Mouse (Mus musculus): Measurements from ENCODE around the gene Drg1. TPM values are rescaled to one million over a fixed set of nuclear protein-coding genes. Genes with fewer than 3 reads are reported as not detected.

Drg1 gene
- polyA plus RNA-seq, 1 experiment = 36.9 TPM

DNA sequence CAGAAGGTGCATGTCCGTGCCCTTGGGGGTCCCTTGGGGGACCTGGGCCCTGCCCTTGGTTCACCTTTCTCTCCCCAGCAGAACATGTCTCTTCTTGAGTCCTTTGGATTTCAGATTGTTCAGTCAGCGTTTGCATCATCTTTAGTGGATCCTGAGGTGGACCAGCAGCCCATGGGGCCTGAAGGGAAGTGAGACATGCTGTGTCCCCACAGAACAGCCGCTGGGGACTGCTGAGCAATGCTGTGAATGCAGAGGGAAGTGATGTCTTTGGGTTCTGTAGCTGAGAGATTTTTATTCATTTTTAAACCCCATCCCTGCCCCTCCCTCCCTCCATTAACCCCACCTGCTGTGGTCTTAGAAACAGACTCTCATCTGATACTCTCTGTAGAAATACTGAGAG lies 41.7 kb upstream of the Drg1 start:
- Histone ChIP-seq H3K4me1 (replicated peaks; ENCODE audit: control insufficient read depth, insufficient read depth, low read length) (peaks cover 39% of the 10 kb centered on the region), H3K36me3 (ENCODE audit: control insufficient read depth, insufficient read depth, low read length) (peaks cover 64% of the 10 kb centered on the region), H3K4me3 (ENCODE audit: control insufficient read depth, insufficient read depth, low read length) (no peak overlapping the region), H3K27ac (ENCODE audit: control insufficient read depth, insufficient read depth, low read length) (peak overlapping the region; percentile 6; the same call in 1 of the 2 replicates), H3K27me3 (ENCODE audit: control insufficient read depth, insufficient read depth, low read length) (no peaks in the 10 kb centered on the region)
- TF ChIP-seq POLR2A (IDR thresholded peaks at IDR 0.05; ENCODE audit: control insufficient read depth, extremely low read depth, insufficient read depth, low read length, poor library complexity) (no peak), CTCF (IDR thresholded peaks at IDR 0.05; ENCODE audit: borderline replicate concordance, control insufficient read depth, extremely low read depth, insufficient read depth, low read length, poor library complexity) (no peak)
- WGBS = 80% methylated on average over 3 of the region's 3 CpGs
- DNase-seq = no peak

DNA sequence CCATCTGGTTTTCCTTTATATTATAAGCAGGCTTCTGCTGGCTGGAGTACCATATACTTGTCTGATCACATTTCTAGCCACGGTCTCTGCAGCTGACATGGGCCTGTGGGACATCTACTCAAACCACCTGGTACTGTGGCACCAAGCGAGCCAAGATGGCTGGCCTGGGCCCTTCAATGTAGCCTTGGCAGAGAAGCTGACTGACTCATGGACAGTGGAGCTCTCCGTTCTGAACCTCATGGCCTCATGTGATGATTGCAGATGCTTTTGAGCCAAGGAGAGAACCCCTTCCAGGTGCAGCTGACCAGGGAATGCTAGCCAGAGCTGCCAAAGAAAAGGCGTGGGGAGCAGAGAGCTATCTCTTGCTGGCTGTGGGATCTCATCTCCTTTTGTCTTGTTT lies 39.6 kb upstream of the Drg1 start:
- H3K4me1 ChIP-seq (replicated peaks; ENCODE audit: control insufficient read depth, insufficient read depth, low read length) = peaks cover 35% of the 10 kb centered on the region
- WGBS = 85% methylated on average over 4 of the region's 4 CpGs
- no peaks in the 10 kb centered on the region for H3K27me3 ChIP-seq (ENCODE audit: control insufficient read depth, insufficient read depth, low read length)
- no peak for TF ChIP-seq POLR2A (IDR thresholded peaks at IDR 0.05; ENCODE audit: control insufficient read depth, extremely low read depth, insufficient read depth, low read length, poor library complexity)
- no peak for TF ChIP-seq CTCF (IDR thresholded peaks at IDR 0.05; ENCODE audit: borderline replicate concordance, control insufficient read depth, extremely low read depth, insufficient read depth, low read length, poor library complexity)
- H3K36me3 ChIP-seq (ENCODE audit: control insufficient read depth, insufficient read depth, low read length) = peaks cover 83% of the 10 kb centered on the region
- no peak overlapping the region for H3K4me3 ChIP-seq (ENCODE audit: control insufficient read depth, insufficient read depth, low read length)
- no peak overlapping the region for H3K27ac ChIP-seq (ENCODE audit: control insufficient read depth, insufficient read depth, low read length)
- no peak for DNase-seq

DNA sequence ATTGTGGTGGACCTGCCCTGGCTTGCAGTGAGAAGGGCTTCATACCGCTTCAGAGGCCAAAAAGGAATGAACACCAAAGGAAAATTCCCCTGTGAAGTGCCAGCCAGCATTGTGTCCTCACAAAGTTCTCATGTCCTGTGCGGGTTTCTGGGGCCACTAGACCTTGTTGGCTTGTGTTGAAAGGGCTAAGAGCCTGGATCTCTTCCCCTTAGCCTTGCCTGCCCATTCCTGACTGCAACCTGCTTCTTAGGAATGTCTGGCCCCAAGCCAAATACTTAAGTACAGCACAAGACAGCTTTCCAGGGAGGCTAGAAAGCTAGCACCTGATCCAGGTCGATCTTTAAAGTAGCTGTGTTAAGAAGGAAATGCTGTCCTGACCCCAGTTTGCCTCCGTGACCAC lies 36.6 kb upstream of the Drg1 start:
- 65% methylated on average over 4 of the region's 4 CpGs for WGBS
- DNase-seq = no peak

DNA sequence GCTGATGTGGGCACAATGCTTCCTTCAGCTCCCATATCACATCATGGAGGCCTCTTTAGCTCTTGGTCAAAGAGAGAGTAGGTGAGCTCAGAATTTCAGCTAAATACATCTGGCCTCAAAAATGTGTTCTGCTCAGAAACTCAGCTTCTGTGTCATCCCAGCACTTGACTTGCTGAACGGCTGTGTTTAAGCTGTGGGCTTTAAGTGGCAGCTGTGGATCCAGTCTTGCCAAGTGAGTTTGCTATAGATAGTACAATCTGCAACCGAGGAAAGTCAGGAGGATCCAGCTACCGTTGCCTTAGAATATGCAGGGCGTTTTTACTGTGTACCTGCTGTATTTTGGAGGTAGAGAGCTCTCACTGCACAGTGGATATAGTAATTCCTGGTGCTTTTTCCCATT lies 36.2 kb upstream of the Drg1 start:
- Histone ChIP-seq H3K27me3 (ENCODE audit: control insufficient read depth, insufficient read depth, low read length) (no peaks in the 10 kb centered on the region), H3K4me1 (replicated peaks; ENCODE audit: control insufficient read depth, insufficient read depth, low read length) (peaks cover 45% of the 10 kb centered on the region), H3K27ac (ENCODE audit: control insufficient read depth, insufficient read depth, low read length) (no peak overlapping the region), H3K36me3 (ENCODE audit: control insufficient read depth, insufficient read depth, low read length) (peaks cover 80% of the 10 kb centered on the region), H3K4me3 (ENCODE audit: control insufficient read depth, insufficient read depth, low read length) (no peak overlapping the region)
- DNase-seq = no peak
- 80% methylated on average over 4 of the region's 4 CpGs for WGBS
- TF ChIP-seq POLR2A (IDR thresholded peaks at IDR 0.05; ENCODE audit: control insufficient read depth, extremely low read depth, insufficient read depth, low read length, poor library complexity) = no peak
- no peak for TF ChIP-seq CTCF (IDR thresholded peaks at IDR 0.05; ENCODE audit: borderline replicate concordance, control insufficient read depth, extremely low read depth, insufficient read depth, low read length, poor library complexity)

More for the DNA sequence above, 36.6 kb upstream of the Drg1 start:
- Histone ChIP-seq H3K27me3 (ENCODE audit: control insufficient read depth, insufficient read depth, low read length) (no peaks in the 10 kb centered on the region), H3K27ac (ENCODE audit: control insufficient read depth, insufficient read depth, low read length) (no peak overlapping the region), H3K4me1 (replicated peaks; ENCODE audit: control insufficient read depth, insufficient read depth, low read length) (peaks cover 43% of the 10 kb centered on the region), H3K4me3 (ENCODE audit: control insufficient read depth, insufficient read depth, low read length) (no peak overlapping the region), H3K36me3 (ENCODE audit: control insufficient read depth, insufficient read depth, low read length) (peaks cover 82% of the 10 kb centered on the region)
- no peak for TF ChIP-seq CTCF (IDR thresholded peaks at IDR 0.05; ENCODE audit: borderline replicate concordance, control insufficient read depth, extremely low read depth, insufficient read depth, low read length, poor library complexity)
- no peak for TF ChIP-seq POLR2A (IDR thresholded peaks at IDR 0.05; ENCODE audit: control insufficient read depth, extremely low read depth, insufficient read depth, low read length, poor library complexity)

DNA sequence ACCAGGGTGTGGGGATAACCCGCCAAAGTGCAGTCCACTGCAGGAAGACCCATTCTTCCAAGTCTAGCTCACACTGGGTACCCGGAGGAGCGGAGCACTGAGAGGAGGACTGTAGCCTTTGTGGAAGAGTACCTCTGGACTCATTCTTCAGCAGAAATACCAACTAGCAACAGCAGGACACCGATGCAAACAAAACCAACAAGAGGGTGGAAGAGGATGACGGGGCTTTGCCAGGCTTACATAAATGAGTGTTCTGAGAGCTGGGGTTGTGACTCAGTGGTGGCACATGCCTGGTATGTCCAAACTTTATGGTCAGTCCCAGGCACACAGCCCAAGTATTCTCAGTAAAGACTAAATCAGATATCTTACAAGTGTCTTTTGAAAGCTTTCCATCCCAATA lies 34.9 kb upstream of the Drg1 start:
- TF ChIP-seq CTCF (IDR thresholded peaks at IDR 0.05; ENCODE audit: borderline replicate concordance, control insufficient read depth, extremely low read depth, insufficient read depth, low read length, poor library complexity) = no peak
- no peak for TF ChIP-seq POLR2A (IDR thresholded peaks at IDR 0.05; ENCODE audit: control insufficient read depth, extremely low read depth, insufficient read depth, low read length, poor library complexity)
- no peak for DNase-seq
- peaks cover 67% of the 10 kb centered on the region for H3K36me3 ChIP-seq (ENCODE audit: control insufficient read depth, insufficient read depth, low read length)

DNA sequence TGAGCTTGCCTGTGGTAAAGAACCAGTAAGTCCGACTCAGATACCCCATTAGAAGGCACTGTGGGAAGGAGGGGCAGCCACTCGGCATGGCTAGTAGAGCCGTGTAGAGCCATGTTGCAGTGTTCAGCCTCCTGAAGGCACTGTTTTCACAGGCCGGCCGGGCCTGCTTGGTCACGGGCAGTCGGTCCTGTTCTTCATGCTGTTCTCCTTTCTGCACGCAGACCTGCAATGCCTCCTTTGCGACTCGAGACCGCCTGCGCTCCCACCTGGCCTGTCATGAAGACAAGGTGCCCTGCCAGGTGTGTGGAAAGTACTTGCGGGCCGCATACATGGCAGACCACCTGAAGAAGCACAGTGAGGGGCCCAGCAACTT lies 32.6 kb upstream of the Drg1 start:
- TF ChIP-seq CTCF (IDR thresholded peaks at IDR 0.05; ENCODE audit: borderline replicate concordance, control insufficient read depth, extremely low read depth, insufficient read depth, low read length, poor library complexity) (no peak), POLR2A (IDR thresholded peaks at IDR 0.05; ENCODE audit: control insufficient read depth, extremely low read depth, insufficient read depth, low read length, poor library complexity) (no peak)
- DNase-seq = no peak
- Histone ChIP-seq H3K36me3 (ENCODE audit: control insufficient read depth, insufficient read depth, low read length) (peaks cover 58% of the 10 kb centered on the region), H3K4me1 (replicated peaks; ENCODE audit: control insufficient read depth, insufficient read depth, low read length) (peaks cover 72% of the 10 kb centered on the region), H3K4me3 (ENCODE audit: control insufficient read depth, insufficient read depth, low read length) (peak overlapping the region; percentile 13), H3K27ac (ENCODE audit: control insufficient read depth, insufficient read depth, low read length) (peak overlapping the region; percentile 81), H3K27me3 (ENCODE audit: control insufficient read depth, insufficient read depth, low read length) (no peaks in the 10 kb centered on the region)
- WGBS = 18% methylated on average over 14 of the region's 14 CpGs

More for the DNA sequence above, 34.9 kb upstream of the Drg1 start:
- no peak overlapping the region for H3K4me3 ChIP-seq (ENCODE audit: control insufficient read depth, insufficient read depth, low read length)
- WGBS = 92% methylated on average over 5 of the region's 5 CpGs
- no peaks in the 10 kb centered on the region for H3K27me3 ChIP-seq (ENCODE audit: control insufficient read depth, insufficient read depth, low read length)
- no peak overlapping the region; the same call in 1 of the 2 replicates for H3K27ac ChIP-seq (ENCODE audit: control insufficient read depth, insufficient read depth, low read length)
- H3K4me1 ChIP-seq (replicated peaks; ENCODE audit: control insufficient read depth, insufficient read depth, low read length) = peaks cover 54% of the 10 kb centered on the region

Measured in thymus, adult 2 months (tissue).